Mouse (Mus musculus): ENCODE measurements around the gene Nudt4.

Nudt4 gene

GRCm38 (mm10) chr10:95501033-95501432 is 62.9 kb downstream of the Nudt4 start:
- no peak for DNase-seq (ENCODE audit: low spot score)

All from testis, postnatal 14 days (tissue).